Mouse (Mus musculus) forebrain, embryonic 13.5 days (tissue): Measurements from ENCODE around the gene Ntrk2. TPM values are rescaled to one million over a fixed set of nuclear protein-coding genes. Genes with fewer than 3 reads are reported as not detected.

Experiments
- ATAC-seq: fragments of 200-750 bp; cut with Nextera tagmentation; 2 replicates; pipeline ENCODE4 v1.8.0; 2017
- H3K27ac ChIP-seq: fragments of 300-500 bp; sonication (generic); 2 replicates; pipeline ENCODE4 v1.5.1; 2015; ENCODE audit warnings: inconsistent platforms, mild to moderate bottlenecking, moderate library complexity
- H3K27me3 ChIP-seq: fragments of 300-500 bp; sonication (generic); 2 replicates; pipeline ENCODE4 v1.6.1; 2015; ENCODE audit warnings: mild to moderate bottlenecking, inconsistent platforms
- H3K36me3 ChIP-seq: fragments of 300-500 bp; sonication (generic); 2 replicates; pipeline ENCODE4 v1.6.1; 2015; ENCODE audit warnings: mild to moderate bottlenecking, inconsistent platforms; ENCODE audit not compliant: poor library complexity, severe bottlenecking
- H3K4me1 ChIP-seq: fragments of 300-500 bp; sonication (generic); 2 replicates; pipeline ENCODE4 v1.6.1; 2015; ENCODE audit warnings: inconsistent platforms
- H3K4me2 ChIP-seq: fragments of 300-500 bp; sonication (generic); 2 replicates; pipeline ENCODE4 v1.6.1; 2015; ENCODE audit warnings: inconsistent platforms, mild to moderate bottlenecking, moderate library complexity
- H3K4me3 ChIP-seq: fragments of 300-500 bp; sonication (generic); 2 replicates; pipeline ENCODE4 v1.5.1; 2015; ENCODE audit warnings: mild to moderate bottlenecking, inconsistent platforms
- H3K9ac ChIP-seq: fragments of 300-500 bp; sonication (generic); 2 replicates; pipeline ENCODE4 v1.6.1; 2015; ENCODE audit warnings: mild to moderate bottlenecking, inconsistent platforms
- H3K9me3 ChIP-seq: fragments of 300-500 bp; sonication (generic); replicated peaks from 2 replicates; pipeline ENCODE4 v1.6.1; 2016; ENCODE audit warnings: inconsistent platforms
- WGBS: fragments of 180-500 bp; shearing (Covaris S2); methylation state at CpG from one replicate; pipeline ENCODE4 v1.1.7; 2015; 5-methylcytosine and 5-hydroxymethylcytosine counted together
- polyA plus RNA-seq: library from polyadenylated mRNA; unstranded; fragments of >200 nt; fragmentation: Nextera tagmentation; extraction: Ambion mirVana; gene quantifications from 2 replicates; pipeline ENCODE4 v1.2.1, GENCODE M21; 2015

The Ntrk2 gene
- polyA plus RNA-seq, 1 experiment from 2014 or later: 51.4 TPM

GRCm38 (mm10) chr13:58954331-58954730 is 148.0 kb downstream of the Ntrk2 start:
- Histone ChIP-seq H3K4me3 (no peak overlapping the region), H3K9me3 (no peaks in the 10 kb centered on the region), H3K36me3 (no peaks in the 10 kb centered on the region), H3K9ac (no peak overlapping the region), H3K4me2 (no peak overlapping the region), H3K4me1 (peaks cover 26% of the 10 kb centered on the region), H3K27ac (no peak overlapping the region), H3K27me3 (no peaks in the 10 kb centered on the region)
- ATAC-seq: no peak
- WGBS: 19% methylated on average over 4 of the region's 4 CpGs

GRCm38 (mm10) chr13:58954764-58955163 is 148.4 kb downstream of the Ntrk2 start:
- Histone ChIP-seq H3K27me3 (no peaks in the 10 kb centered on the region), H3K27ac (no peak overlapping the region), H3K9ac (no peak overlapping the region), H3K9me3 (no peaks in the 10 kb centered on the region), H3K4me1 (peaks cover 26% of the 10 kb centered on the region), H3K4me2 (no peak overlapping the region), H3K36me3 (no peaks in the 10 kb centered on the region), H3K4me3 (no peak overlapping the region)
- 13% methylated on average over 6 of the region's 6 CpGs for WGBS
- ATAC-seq: no peak

- WGBS: 42% methylated on average over 8 of the region's 8 CpGs
- peak overlapping the region; percentile 31; the same call in 1 of the 2 replicates for H3K27ac ChIP-seq
- H3K9ac ChIP-seq: no peak overlapping the region
- peak; percentile 61; the same call in 1 of the 2 replicates for ATAC-seq
- H3K36me3 ChIP-seq: no peaks in the 10 kb centered on the region
- H3K27me3 ChIP-seq: no peaks in the 10 kb centered on the region
- no peaks in the 10 kb centered on the region for H3K9me3 ChIP-seq
- peaks cover 26% of the 10 kb centered on the region for H3K4me1 ChIP-seq
- no peak overlapping the region for H3K4me3 ChIP-seq
- H3K4me2 ChIP-seq: no peak overlapping the region
These were observed 148.9 kb downstream of the Ntrk2 start for GRCm38 (mm10) chr13:58955237-58955777.

GRCm38 (mm10) chr13:58958171-58958904 is 152.0 kb downstream of the Ntrk2 start:
- ATAC-seq: no peak
- Histone ChIP-seq H3K27ac (no peak overlapping the region), H3K9me3 (no peaks in the 10 kb centered on the region)

GRCm38 (mm10) chr13:58960321-58960720 is 154.0 kb downstream of the Ntrk2 start:
- Histone ChIP-seq H3K4me3 (no peak overlapping the region), H3K27me3 (no peaks in the 10 kb centered on the region), H3K4me1 (peaks cover 36% of the 10 kb centered on the region), H3K27ac (no peak overlapping the region), H3K9me3 (no peaks in the 10 kb centered on the region), H3K4me2 (no peak overlapping the region), H3K9ac (no peak overlapping the region), H3K36me3 (no peaks in the 10 kb centered on the region)
- no peak for ATAC-seq
- WGBS: 94% methylated on average over 6 of the region's 6 CpGs

More at GRCm38 (mm10) chr13:58958171-58958904, 152.0 kb downstream of the Ntrk2 start:
- Histone ChIP-seq H3K4me3 (no peak overlapping the region), H3K9ac (no peak overlapping the region), H3K4me1 (peaks cover 31% of the 10 kb centered on the region), H3K36me3 (no peaks in the 10 kb centered on the region), H3K27me3 (no peaks in the 10 kb centered on the region), H3K4me2 (no peak overlapping the region)
- WGBS: 76% methylated on average over 11 of the region's 11 CpGs

GRCm38 (mm10) chr13:58964701-58965359 is 158.5 kb downstream of the Ntrk2 start:
- peak overlapping the region; percentile 71 for H3K27ac ChIP-seq
- H3K9ac ChIP-seq: no peak overlapping the region
- H3K27me3 ChIP-seq: no peaks in the 10 kb centered on the region
- peaks cover 53% of the 10 kb centered on the region for H3K4me1 ChIP-seq
- H3K9me3 ChIP-seq: no peaks in the 10 kb centered on the region
- ATAC-seq: peak; percentile 95
- H3K4me3 ChIP-seq: no peak overlapping the region
- 13% methylated on average over 12 of the region's 12 CpGs for WGBS
- peak overlapping the region; percentile 16; the same call in 1 of the 2 replicates for H3K4me2 ChIP-seq
- no peaks in the 10 kb centered on the region for H3K36me3 ChIP-seq

GRCm38 (mm10) chr13:58965826-58966225 is 159.5 kb downstream of the Ntrk2 start:
- no peak for ATAC-seq
- Histone ChIP-seq H3K27me3 (no peaks in the 10 kb centered on the region), H3K9ac (no peak overlapping the region), H3K4me1 (peaks cover 54% of the 10 kb centered on the region), H3K9me3 (no peaks in the 10 kb centered on the region), H3K27ac (peak overlapping the region; percentile 71), H3K4me3 (no peak overlapping the region), H3K36me3 (no peaks in the 10 kb centered on the region), H3K4me2 (no peak overlapping the region)
- 88% methylated on average over 3 of the region's 3 CpGs for WGBS

GRCm38 (mm10) chr13:58966466-58966865 is 160.1 kb downstream of the Ntrk2 start:
- Histone ChIP-seq H3K4me2 (no peak overlapping the region), H3K4me3 (no peak overlapping the region), H3K27me3 (no peaks in the 10 kb centered on the region), H3K4me1 (peaks cover 60% of the 10 kb centered on the region), H3K27ac (peak overlapping the region; percentile 40), H3K9me3 (no peaks in the 10 kb centered on the region), H3K36me3 (no peaks in the 10 kb centered on the region), H3K9ac (no peak overlapping the region)
- 78% methylated on average over 3 of the region's 3 CpGs for WGBS
- ATAC-seq: no peak

- Histone ChIP-seq H3K36me3 (no peaks in the 10 kb centered on the region), H3K4me2 (no peak overlapping the region), H3K27ac (no peak overlapping the region), H3K4me3 (no peak overlapping the region), H3K27me3 (no peaks in the 10 kb centered on the region), H3K9ac (no peak overlapping the region), H3K9me3 (no peaks in the 10 kb centered on the region), H3K4me1 (peaks cover 69% of the 10 kb centered on the region)
- no peak for ATAC-seq
- WGBS: 32% methylated on average over 5 of the region's 5 CpGs
These were observed 161.8 kb downstream of the Ntrk2 start for GRCm38 (mm10) chr13:58968168-58968567.

GRCm38 (mm10) chr13:58971449-58971903 is 165.1 kb downstream of the Ntrk2 start:
- 5% methylated on average over 5 of the region's 5 CpGs for WGBS
- peak; percentile 88 for ATAC-seq
- Histone ChIP-seq H3K4me2 (no peak overlapping the region), H3K27me3 (no peaks in the 10 kb centered on the region), H3K27ac (peak overlapping the region; percentile 72), H3K4me1 (peaks cover 38% of the 10 kb centered on the region), H3K36me3 (no peaks in the 10 kb centered on the region), H3K9ac (no peak overlapping the region), H3K9me3 (no peaks in the 10 kb centered on the region), H3K4me3 (no peak overlapping the region)

- no peak overlapping the region for H3K4me3 ChIP-seq
- no peak for ATAC-seq
- no peak overlapping the region for H3K9ac ChIP-seq
- no peaks in the 10 kb centered on the region for H3K36me3 ChIP-seq
- H3K27me3 ChIP-seq: no peaks in the 10 kb centered on the region
- H3K4me1 ChIP-seq: peaks cover 32% of the 10 kb centered on the region
- H3K4me2 ChIP-seq: no peak overlapping the region
- 29% methylated on average over 5 of the region's 5 CpGs for WGBS
- H3K27ac ChIP-seq: peak overlapping the region; percentile 72
- no peaks in the 10 kb centered on the region for H3K9me3 ChIP-seq
These were observed 166.1 kb downstream of the Ntrk2 start for GRCm38 (mm10) chr13:58972511-58972910.

GRCm38 (mm10) chr13:58996447-58996846 is 190.1 kb downstream of the Ntrk2 start:
- no peak for ATAC-seq
- H3K27me3 ChIP-seq: no peaks in the 10 kb centered on the region
- no peak overlapping the region for H3K9ac ChIP-seq
- no peaks in the 10 kb centered on the region for H3K9me3 ChIP-seq
- H3K36me3 ChIP-seq: no peaks in the 10 kb centered on the region
- H3K27ac ChIP-seq: no peak overlapping the region
- no peak overlapping the region for H3K4me3 ChIP-seq
- no peak overlapping the region for H3K4me2 ChIP-seq
- 79% methylated on average over 5 of the region's 5 CpGs for WGBS
- H3K4me1 ChIP-seq: peaks cover 12% of the 10 kb centered on the region
